Mouse (Mus musculus) T-helper 2 cell (primary cell): ENCODE measurements at regions not wholly inside any gene's neighbourhood (a gene's known extent, or its start where the extent isn't known, plus 50 kb on each side); places are given as distances from the start of the nearest gene placed in this dataset.

ENCODE experiments used
- in situ Hi-C: fragments of 300-600 bp; cut with MboI, MseI; formaldehyde crosslinking; loops from one replicate; pipeline ENCODE4 v1.15.1; 2025; ENCODE audit warnings: high pct_unique_total_duplicates

- in situ Hi-C loops, result no loop called here
Observed at GRCm38 (mm10) chr13:15914270-15914669, 97.4 kb upstream of the Inhba start.

- in situ Hi-C loops, result no loop called here
Observed at GRCm38 (mm10) chr13:15929890-15930289, 81.8 kb upstream of the Inhba start.

- in situ Hi-C loops, result no loop called here
Observed at GRCm38 (mm10) chr13:15931553-15932162, 80.0 kb upstream of the Inhba start.

- in situ Hi-C loops, result no loop called here
Observed at GRCm38 (mm10) chr13:15935689-15936088, 76.0 kb upstream of the Inhba start.

GRCm38 (mm10) chr13:15936109-15936508, 75.5 kb upstream of the Inhba start:
- in situ Hi-C loops, result no loop called here

GRCm38 (mm10) chr13:15950143-15950542, 61.5 kb upstream of the Inhba start:
- in situ Hi-C loops, result no loop called here

- in situ Hi-C loops, result no loop called here
Observed at GRCm38 (mm10) chr13:15950885-15951610, 60.6 kb upstream of the Inhba start.
